Mouse (Mus musculus) cerebral cortex, adult 2 months (tissue): ENCODE measurements around the gene D17Wsu92e.

ENCODE experiments used
- WGBS: fragments of 180-500 bp; shearing (Covaris S2); methylation state at CpG from one replicate; pipeline ENCODE4 v1.1.7; 2018; 5-methylcytosine and 5-hydroxymethylcytosine counted together

Gene D17Wsu92e

DNA sequence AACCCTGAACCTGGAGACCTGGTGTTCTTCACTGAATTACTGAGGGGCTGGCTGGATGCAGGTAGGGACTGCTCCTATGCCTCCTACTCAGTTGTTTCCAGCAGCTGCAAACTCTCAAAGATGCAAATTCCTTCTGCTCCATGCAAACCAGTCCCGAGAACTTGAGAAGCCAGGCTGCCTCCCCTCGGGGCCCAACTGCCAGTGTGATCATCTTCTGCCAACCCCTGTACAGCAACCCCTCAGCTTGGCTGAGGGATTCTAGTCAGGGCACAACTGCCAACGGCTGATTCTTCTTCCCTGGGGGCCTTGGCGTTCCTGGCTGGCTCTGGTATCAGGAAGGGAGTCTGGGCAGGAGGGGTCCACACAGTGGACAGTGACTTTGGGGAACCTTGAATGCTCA, 74.0 kb downstream of the D17Wsu92e start:
- WGBS: 42% methylated on average over 4 of the region's 4 CpGs

DNA sequence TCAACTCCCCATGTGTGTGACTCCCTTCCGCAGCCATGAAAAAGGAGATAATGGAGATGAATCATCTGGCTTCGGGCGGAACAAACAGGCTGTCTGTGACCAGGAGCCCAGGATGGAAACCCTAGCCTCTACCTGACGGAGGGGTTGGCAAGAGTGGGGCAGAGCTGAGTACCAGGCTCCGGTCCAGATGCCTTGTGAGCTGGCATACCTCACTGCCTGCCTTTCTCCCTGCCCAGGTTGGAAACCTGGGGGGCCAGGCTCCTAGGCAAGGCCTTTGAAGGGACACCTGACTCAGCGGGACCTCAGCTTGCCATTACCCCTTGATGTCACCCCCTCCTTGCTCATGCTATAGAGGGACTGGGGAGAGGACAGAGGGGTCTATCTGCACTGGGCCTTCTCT, 79.5 kb downstream of the D17Wsu92e start:
- WGBS: 84% methylated on average over 6 of the region's 6 CpGs

DNA sequence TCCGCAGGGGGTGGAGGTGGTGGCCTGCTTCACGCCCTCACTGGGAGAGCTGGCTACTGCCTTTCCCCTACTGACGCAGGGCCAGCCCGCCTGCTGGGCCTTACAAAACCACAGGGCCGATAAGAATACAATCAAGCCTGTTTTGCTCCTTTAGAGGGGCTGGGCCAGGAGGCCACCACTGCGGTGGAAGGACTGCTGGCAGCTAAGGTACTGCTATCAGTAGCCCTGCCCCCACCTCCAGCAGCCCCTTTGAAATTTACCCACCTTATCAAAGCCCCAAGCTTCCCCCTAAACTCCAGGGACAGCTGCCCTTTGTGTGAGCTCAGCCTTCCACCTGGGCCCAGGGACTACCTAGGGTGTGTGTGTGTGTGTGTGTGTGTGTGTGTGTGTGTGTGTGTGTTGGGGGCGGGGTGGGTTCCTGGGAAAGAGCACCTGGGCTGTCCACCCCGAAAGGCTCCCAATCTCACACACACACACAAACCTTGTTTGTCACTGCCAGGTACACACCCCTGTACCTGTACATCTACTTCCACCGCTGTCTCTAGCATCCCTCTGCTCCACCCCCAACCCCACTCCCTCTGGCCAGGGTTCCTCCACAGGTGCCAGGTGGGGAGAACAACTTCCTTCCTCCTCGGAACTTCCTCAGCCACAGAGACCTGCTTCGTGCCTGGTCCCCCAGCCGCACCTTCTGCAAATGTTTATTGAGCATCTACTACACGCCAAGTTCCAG, 85.9 kb downstream of the D17Wsu92e start:
- WGBS: 54% methylated on average over 12 of the region's 13 CpGs

DNA sequence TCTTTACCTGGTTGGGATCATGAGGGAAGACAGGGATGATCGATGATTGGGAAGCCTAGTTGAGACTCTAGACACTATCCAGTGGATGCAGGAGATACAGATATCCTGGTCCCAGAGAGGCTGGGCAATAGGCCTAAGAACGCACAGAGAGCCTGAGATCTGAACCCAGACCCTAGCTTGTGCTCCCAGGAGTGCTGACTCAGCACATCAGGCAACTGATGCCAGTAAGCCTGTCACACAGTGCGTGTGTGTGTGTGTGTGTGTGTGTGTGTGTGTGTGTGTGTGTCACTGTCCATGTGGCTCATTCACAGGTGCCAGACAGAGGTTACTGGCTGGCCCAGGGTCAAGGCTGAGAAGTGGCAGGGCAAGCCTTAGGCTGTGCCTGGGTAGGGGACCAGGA, 87.8 kb downstream of the D17Wsu92e start:
- 89% methylated on average over 3 of the region's 3 CpGs for WGBS

- WGBS: 75% methylated on average over 5 of the region's 5 CpGs
Measured at GRCm38 (mm10) chr17:27732152-27732551, 88.3 kb downstream of the D17Wsu92e start.

- 86% methylated on average over 10 of the region's 10 CpGs for WGBS
Measured at GRCm38 (mm10) chr17:27728770-27729169, 91.7 kb downstream of the D17Wsu92e start, which contains the start of gene Spdef. TSS of gene Spdef (minus strand) at chr17:27728955.

DNA sequence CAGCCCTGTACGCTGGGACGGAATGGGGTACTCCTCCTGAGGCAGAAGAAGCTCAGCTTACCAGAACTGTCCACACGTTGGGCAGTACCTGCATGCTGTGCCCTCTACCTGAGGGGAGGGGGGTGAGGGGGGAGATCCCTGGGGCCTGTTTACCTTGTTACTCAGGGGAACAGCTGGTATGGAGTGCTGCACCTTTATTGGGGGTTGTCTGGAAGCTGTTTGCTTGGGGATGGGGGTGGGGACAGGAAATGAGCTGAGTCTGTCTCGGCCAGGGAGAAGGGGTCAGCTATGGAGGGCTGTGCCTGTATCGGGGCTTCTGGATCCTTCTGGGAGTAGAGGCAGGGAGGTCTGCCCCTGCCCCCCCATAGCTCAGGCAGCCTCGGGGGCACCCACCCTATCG, 93.9 kb downstream of the D17Wsu92e start:
- 69% methylated on average over 7 of the region's 7 CpGs for WGBS

- 41% methylated on average over 10 of the region's 10 CpGs for WGBS
Measured at GRCm38 (mm10) chr17:27725412-27725811, 95.0 kb downstream of the D17Wsu92e start.

DNA sequence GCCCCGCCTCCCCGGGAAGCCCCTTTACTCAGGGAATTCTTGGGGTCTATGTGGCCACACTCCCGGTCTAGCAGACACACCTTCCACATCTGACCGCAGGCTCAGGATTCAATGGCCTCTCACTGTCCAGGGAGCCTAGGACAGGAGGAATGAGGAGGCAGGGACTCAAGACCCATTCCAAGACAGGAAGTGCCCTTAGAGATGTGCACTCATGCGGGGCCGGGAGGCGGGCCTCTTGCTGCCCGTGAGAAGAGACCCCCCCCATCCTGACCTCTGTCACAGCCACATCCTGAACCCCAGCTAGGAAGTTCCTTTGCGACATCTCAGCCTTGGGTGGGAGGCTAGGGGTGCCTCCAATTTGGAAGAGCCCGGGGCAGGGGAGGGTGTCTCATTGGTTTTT, 95.4 kb downstream of the D17Wsu92e start:
- 54% methylated on average over 10 of the region's 10 CpGs for WGBS

- WGBS: 82% methylated on average over 3 of the region's 3 CpGs
Measured at GRCm38 (mm10) chr17:27724327-27724726, 96.1 kb downstream of the D17Wsu92e start.

GRCm38 (mm10) chr17:27721125-27721664, 99.3 kb downstream of the D17Wsu92e start:
- WGBS: 77% methylated on average over 9 of the region's 9 CpGs

DNA sequence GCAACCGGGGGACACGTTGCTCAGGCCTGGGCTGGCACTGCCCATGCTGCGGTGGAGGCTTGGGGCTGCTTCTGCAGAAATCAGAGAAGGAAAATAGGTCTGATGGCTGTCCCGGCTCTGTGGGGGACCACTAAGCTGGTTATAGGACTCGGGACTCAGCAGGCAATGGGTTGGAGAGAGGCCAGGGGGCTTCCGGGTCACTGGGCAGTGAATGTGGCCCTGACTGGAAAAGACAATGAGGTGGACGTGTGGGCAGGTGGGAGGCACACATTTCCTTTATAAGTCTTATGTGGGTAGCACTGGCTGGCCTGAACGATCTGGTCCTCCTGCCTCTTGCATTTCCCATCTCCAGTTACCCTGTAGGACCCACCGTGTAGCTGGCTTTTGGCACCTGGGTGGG, 100.1 kb downstream of the D17Wsu92e start:
- WGBS: 56% methylated on average over 9 of the region's 9 CpGs

- WGBS: 82% methylated on average over 14 of the region's 14 CpGs
Measured at GRCm38 (mm10) chr17:27719663-27720062, 100.8 kb downstream of the D17Wsu92e start.

DNA sequence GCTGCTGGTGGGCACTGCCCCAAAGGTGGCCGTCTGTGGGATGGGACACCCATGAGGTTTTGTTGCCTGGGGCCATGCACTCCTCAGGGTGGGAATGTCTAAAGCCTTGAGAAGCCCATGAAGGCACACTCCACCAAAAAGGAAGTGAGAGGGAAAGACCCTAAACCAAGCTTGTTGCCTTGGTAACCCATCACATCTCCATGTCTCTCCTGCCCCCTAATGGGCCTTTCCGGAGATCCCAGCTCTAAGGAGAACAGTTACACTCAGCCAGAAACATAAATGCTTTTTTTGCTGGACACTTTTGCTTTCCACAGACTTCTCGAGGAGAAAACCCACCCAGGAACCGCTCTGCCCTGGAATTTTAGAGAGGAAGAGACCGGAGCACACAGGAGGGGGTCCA, 102.2 kb downstream of the D17Wsu92e start:
- 62% methylated on average over 5 of the region's 5 CpGs for WGBS

DNA sequence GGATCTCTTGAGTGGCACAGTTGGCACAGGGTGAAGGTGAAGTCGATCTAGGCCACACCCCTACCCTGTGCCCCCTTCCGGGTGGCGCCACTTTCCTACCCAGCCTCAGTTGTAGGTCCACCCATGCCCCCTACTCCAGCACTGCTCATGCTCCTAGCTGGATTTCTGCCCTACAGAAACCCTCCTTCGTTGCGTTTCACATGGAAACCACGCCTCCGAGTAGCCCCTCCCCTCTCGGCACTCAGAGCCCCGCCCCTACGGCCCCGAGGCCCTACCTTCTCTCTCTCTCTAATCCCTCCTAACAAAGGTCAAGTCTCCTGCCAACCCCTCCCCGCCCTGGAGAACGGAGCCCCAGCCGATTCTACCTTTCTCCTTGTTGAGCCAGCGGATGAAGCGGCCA, 103.6 kb downstream of the D17Wsu92e start:
- 16% methylated on average over 16 of the region's 16 CpGs for WGBS

DNA sequence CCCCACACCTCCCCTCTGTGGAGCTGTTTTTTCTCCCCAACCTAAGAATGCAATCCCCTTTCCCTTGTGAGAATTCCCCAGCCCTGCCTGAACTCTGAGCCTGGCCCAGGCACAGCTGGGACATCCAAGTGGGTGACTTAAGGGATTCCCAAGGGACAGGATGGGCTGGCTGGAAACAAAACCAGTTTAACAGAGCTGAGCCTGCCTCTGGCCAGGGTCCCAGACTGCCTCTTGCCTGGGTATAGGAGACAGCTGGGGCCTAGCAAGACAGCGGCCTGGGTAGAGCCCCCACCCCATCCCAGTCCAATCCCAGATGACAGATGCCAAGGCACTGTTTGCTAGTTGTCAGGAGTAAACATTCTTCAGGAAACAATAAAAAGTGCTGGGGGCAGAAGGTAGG, 107.6 kb downstream of the D17Wsu92e start:
- 36% methylated on average over 1 of the region's 1 CpGs for WGBS

DNA sequence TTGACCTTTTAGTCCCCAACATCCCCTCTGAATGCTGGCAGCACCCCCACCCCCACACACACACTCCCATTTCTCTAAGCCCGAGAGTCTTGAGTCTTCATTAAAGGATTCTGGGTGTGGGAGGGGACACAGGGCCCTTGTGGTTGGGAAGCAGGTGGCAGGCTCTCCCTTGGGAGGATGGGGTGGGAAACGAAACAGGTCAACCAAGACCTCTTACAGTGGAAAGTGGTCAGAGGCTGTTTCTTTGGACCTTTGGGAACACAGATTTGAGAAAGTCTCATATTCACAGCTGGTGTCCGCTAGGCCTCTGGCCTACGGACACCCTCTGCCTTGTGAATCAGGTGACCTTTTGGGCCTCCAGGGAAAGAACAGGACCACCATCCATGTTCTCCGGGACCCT, 110.8 kb downstream of the D17Wsu92e start:
- 77% methylated on average over 5 of the region's 5 CpGs for WGBS

DNA sequence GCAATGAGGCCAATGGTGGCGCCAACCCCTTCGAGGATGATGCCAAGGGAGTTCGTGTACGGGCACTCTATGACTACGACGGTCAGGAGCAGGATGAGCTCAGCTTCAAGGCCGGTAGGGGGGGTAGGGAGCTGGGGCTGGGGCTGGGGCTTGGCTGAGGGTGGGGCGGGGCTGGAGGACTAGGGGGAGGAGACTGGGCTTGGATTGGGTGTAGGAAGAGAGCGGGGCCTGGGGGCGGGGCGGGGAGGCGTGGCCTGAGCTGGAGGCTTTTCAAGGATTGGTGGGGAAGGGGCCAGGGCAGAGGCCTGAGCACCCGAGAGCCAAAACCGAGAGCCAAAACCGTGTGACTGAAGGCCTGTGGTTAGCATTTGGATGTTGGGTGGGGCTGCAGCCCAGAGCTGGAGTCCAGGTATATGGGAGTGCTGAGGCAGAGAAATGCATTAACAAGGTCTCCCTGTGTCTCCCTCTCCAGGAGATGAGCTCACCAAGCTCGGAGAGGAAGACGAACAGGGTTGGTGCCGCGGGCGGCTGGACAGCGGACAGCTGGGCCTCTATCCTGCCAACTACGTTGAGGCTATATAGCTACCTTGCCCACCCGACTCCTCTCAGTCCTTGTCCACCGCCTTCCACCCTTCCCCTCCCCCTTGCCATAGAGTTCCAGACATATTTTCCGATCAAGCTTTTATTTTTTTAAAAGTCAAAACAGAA, 112.3 kb downstream of the D17Wsu92e start:
- 8% methylated on average over 25 of the region's 25 CpGs for WGBS

DNA sequence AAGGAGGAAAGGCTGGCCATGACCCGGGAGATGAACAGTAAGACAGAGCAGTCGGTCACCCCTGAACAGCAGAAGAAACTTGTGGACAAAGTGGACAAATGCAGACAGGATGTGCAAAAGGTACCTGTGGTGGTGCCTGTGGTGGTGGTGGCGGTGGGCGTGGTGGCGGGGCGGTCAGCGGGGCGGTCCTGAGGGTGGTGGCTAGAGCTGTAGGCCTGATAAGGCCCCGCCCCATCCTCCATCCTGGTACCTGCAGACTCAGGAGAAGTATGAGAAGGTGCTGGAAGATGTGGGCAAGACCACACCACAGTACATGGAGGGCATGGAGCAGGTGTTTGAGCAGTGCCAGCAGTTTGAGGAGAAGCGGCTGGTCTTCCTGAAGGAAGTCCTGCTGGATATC, 114.8 kb downstream of the D17Wsu92e start:
- 66% methylated on average over 10 of the region's 10 CpGs for WGBS

DNA sequence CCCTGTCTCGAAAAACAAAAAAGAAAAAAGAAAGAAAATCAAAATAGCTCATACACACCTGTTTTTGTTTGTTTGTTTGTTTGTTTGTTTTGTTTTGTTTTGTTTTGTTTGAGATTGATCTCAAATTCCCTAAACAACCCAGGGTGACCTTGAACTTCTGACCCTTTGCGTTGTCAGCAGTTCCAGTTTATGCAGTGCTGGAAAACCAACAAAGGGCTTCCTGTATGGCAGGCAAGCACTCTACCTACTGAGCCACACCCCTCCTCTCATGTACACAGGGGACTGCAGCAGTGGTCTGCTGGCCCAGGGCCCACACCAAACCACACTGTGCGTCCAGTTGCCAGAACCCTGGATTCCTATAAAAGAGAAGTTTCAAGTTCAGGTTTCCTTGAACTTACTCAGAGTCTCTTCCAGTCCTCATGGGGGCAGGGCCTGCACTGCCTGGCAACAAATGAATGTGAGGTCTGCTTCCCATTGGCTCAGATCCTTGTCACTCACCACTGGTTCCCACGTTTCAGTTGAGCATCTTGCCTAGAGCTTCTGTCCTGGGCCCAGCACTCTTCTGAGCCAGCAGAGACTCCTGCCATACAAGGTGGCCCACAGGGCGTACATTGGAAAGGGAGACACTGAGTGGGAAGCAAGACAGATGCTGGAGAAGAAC, 116.4 kb downstream of the D17Wsu92e start:
- 49% methylated on average over 5 of the region's 5 CpGs for WGBS

- WGBS: 6% methylated on average over 34 of the region's 34 CpGs
Measured at GRCm38 (mm10) chr17:27702518-27702917, 117.9 kb downstream of the D17Wsu92e start.

GRCm38 (mm10) chr17:27701856-27702255, 118.6 kb downstream of the D17Wsu92e start:
- WGBS: 69% methylated on average over 6 of the region's 6 CpGs
